Mouse (Mus musculus) 416B (cell line): ENCODE measurements around the gene Zfp503.
A peak's percentile ranks its signal among the peaks of the same experiment; 100 is the strongest.

Source experiments
- DNase-seq: peaks from one replicate; pipeline ENCODE4 v3.0.0; 2011; ENCODE audit warnings: low read depth

The Zfp503 gene

GRCm38 (mm10) chr14:21967375-21968010 is 21.9 kb downstream of the Zfp503 start:
- DNase-seq, result no peak

- DNase-seq, result peak; percentile 46
Observed at GRCm38 (mm10) chr14:21966276-21966675, 23.1 kb downstream of the Zfp503 start.

DNA sequence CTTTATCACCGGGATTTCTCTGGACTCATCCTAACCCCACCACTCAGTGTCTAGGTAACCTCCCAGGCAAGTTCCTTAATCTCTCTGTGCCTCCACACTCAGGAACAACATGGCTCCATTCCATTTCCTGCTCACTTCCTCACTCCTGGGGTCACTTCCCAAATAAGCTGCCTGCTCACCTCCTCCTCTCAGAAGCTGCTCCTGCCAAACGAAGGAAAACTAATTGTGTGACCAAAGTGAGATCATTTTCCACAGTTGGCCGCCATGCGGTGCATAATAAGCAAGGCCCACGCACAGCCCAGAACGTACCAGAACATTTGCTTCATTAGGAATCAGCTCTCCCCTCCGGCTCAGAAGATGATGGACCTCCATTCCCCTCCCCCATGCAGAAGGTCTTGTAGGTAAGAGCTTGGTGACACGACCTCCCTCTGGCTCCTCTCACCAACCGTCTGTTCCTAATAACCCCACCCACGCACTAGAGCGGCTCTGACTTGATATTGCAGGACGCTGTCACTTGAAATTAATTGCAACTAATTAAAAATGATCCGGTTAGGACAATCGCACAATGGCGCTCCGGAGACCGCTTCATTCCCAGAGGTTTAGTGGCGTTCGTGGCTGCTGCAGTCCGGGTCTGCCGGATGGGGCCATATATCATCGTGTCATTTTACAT is 26.9 kb downstream of the Zfp503 start:
- no peak for DNase-seq

DNA sequence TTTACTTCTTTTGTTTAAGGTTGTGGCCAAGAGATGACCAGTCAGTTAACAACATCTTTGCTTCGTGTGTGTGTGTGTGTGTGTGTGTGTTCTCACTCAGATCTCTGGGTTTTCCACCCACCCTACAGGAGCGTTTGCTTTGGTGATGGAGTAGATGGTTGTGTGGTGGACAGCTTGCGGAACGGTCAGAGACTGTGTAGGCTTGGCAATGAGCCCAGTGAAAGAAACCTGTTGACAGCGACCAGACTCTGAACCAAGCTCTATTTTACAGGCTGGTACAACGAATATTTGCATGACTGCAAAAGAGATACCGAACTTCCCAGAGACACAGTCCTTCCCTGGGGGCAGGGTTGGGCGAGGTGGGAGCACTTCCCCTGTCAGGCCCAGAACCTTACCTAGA is 30.2 kb downstream of the Zfp503 start:
- no peak for DNase-seq

- DNase-seq, result no peak
Observed at GRCm38 (mm10) chr14:21958643-21959042, 30.8 kb downstream of the Zfp503 start.

GRCm38 (mm10) chr14:21952541-21952940 is 36.9 kb downstream of the Zfp503 start:
- no peak for DNase-seq

- DNase-seq, result no peak
Observed at GRCm38 (mm10) chr14:21951896-21952523, 37.4 kb downstream of the Zfp503 start.

GRCm38 (mm10) chr14:21944946-21945345 is 44.5 kb downstream of the Zfp503 start:
- no peak for DNase-seq

- DNase-seq, result peak; percentile 21
Observed at GRCm38 (mm10) chr14:21941581-21941980, 47.8 kb downstream of the Zfp503 start.

DNA sequence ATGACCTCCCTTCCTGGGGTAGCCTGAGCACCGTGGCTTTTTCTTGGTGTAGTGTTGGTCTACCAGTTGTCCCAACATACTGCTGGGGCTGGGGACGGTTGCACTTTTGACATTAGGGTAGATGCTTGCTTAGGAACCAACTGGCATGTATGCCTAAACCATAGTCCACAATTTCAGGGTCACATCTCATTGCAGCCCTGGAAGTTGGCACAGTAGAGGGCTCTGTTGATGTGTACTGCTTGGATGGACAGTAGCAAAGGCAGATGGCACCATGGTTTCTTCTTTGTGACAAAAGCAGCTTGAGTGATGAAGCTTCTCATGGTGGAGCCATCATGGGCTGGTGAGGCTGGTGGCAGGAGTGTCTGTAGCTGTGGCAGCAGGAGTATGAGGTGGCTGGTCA is 52.3 kb downstream of the Zfp503 start:
- no peak for DNase-seq

DNA sequence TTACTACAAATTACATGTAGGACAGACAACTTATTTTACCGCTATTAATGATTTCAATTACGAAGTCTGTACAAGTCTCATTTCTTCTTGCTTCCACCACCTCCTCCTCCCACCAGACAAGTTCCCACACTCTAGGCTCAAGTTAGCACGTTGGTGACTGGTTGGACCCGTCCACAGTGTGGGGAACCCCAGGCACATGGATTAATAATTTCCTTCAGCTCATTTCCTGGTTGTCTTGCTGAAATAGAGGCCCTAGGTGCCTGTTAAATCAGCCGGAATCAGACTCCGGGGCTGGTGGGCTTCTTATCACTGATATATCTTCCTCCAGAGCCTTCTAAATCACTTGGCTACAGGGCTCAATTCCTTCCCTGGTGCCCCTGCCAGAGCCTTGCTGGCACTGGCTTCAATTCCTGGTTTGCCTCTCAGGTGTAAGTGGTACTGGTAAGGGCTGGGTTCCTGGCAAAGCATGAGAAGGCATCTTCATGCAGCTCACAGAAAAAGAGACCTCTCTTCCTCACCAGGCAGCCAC is 53.2 kb downstream of the Zfp503 start:
- no peak for DNase-seq
